ENCODE assay signal across 10 mouse cellular contexts in genomic region chr12:84571466-84572340, GRCm38 (mm10). TPM values are rescaled to one million over a fixed set of nuclear protein-coding genes. Genes with fewer than 3 reads are reported as not detected.
DNase-seq lines count a peak whose midpoint lies in the region; ATAC-seq lines count a peak whose summit lies in the region.
"Had no signal": no experiment of that assay in that cellular context is flagged by ENCODE, and none has a peak within 500 bp of the region (broad histone marks: within the 10 kb centered on the region; RNA-seq: fewer than 3 reads in every experiment).

No protein-coding gene starts in this region.

- 0 out of 2 replicates have a peak, but pooled peaks cover 2% of the 10 kb centered on the region for H3K4me1 ChIP-seq in intestine, embryonic 16.5 days (ENCODE audit: control insufficient read depth, insufficient read depth, low read length)

- H3K27me3 ChIP-seq in intestine, embryonic 16.5 days (replicated peaks; ENCODE audit: control insufficient read depth, insufficient read depth, low read length), result peaks cover 64% of the 10 kb centered on the region

- no peaks in the 10 kb centered on the region for H3K9me3 ChIP-seq in intestine, embryonic 16.5 days (ENCODE audit: control insufficient read depth, low read length)

- no peak for ATAC-seq in intestine, embryonic 16.5 days

- peak overlapping the region; percentile 4; the same call in 1 of the 2 replicates for H3K4me3 ChIP-seq in intestine, embryonic 16.5 days (ENCODE audit: low read length)

- no peak overlapping the region for H3K27ac ChIP-seq in intestine, embryonic 16.5 days (ENCODE audit: low read length)
- H3K27ac ChIP-seq: macrophage had no signal

- WGBS in intestine, embryonic 16.5 days, result 3% methylated on average over 43 of the region's 43 CpGs

- H3K9ac ChIP-seq in intestine, embryonic 16.5 days (ENCODE audit: low read depth, low read length), result no peak overlapping the region

- no peaks in the 10 kb centered on the region for H3K36me3 ChIP-seq in intestine, embryonic 16.5 days (ENCODE audit: control insufficient read depth, insufficient read depth, low read length)

- H3K4me2 ChIP-seq in intestine, embryonic 16.5 days (ENCODE audit: low read depth, low read length), result no peak overlapping the region

- peak; percentile 11 to 54 for DNase-seq in cerebellum, postnatal 25 days
- no peak for DNase-seq in cerebellum, adult 11 months
- peak; percentile 14 for DNase-seq in right cerebral cortex, postnatal 25 days
- DNase-seq in right cerebral cortex, postnatal 10 days (ENCODE audit: low spot score in 2 of 2), result no peak
- peak; percentile 75 for DNase-seq in thymus, postnatal 0 days (ENCODE audit: low spot score)
- DNase-seq in frontal cortex, postnatal 10 days (ENCODE audit: low spot score in 2 of 2), result no peak
- DNase-seq in testis, postnatal 14 days (ENCODE audit: low spot score), result no peak

RNA-seq across cellular contexts. Expression of gene Vsx2, which starts 2.1 kb away (rescaled TPM):
- not detected in 2 replicates for polyA plus RNA-seq in intestine, embryonic 16.5 days (2015; fragmentation: Nextera tagmentation; extraction: Ambion mirVana)
- polyA plus RNA-seq in thymus, postnatal 0 days (2015; fragmentation: Nextera tagmentation; extraction: Ambion mirVana), result 0.27 and 0.35 TPM in 2 replicates
- polyA plus RNA-seq: C2C12, macrophage had no signal

RNA-seq across cellular contexts. Expression of gene Abcd4, which starts 45.5 kb away (rescaled TPM):
- polyA plus RNA-seq in intestine, embryonic 16.5 days (2015; fragmentation: Nextera tagmentation; extraction: Ambion mirVana), result 27.8 and 28.2 TPM in 2 replicates
- 7.4 and 10.0 TPM in 2 replicates for polyA plus RNA-seq in thymus, postnatal 0 days (2015; fragmentation: Nextera tagmentation; extraction: Ambion mirVana)

Comparison
In these comparisons a context has a peak if more than half of its experiments do, and no peak if none do; other contexts are left out.
1. DNase-seq: peak in cerebellum, postnatal 25 days (2 of 2), right cerebral cortex, postnatal 25 days (single experiment) and thymus, postnatal 0 days (single experiment); none in cerebellum, adult 11 months (single experiment), right cerebral cortex, postnatal 10 days (0 of 2), frontal cortex, postnatal 10 days (0 of 2) and testis, postnatal 14 days (single experiment).